Mouse (Mus musculus): ENCODE measurements around the gene Cga. TPM values are rescaled to one million over a fixed set of nuclear protein-coding genes. Genes with fewer than 3 reads are reported as not detected.

Cga gene
- not detected for total RNA-seq (2021)

DNA sequence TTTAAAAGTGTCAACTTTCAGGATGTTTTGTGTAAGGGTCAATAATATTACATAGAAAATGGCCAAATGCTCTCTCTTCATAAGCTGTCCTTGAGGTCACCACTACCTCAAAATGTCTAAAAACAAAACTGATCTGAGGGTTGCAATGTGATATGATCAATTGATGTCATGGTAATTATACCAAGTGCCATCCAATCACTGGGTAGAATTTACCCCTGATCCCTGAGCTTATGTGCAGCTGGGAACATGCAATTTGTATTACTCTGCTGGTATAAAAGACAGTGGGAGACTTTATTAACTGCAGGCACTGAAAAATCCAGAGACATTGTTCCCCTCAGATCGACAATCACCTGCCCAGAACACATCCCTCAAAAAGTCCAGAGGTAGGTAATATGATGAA, at the start of gene Cga:
TSS of gene Cga (plus strand) at position 301 of the 400 bp plus-strand sequence.
- no peak for DNase-seq

GRCm38 (mm10) chr4:34843839-34844238, 49.7 kb upstream of the Cga start:
- DNase-seq, result no peak

DNA sequence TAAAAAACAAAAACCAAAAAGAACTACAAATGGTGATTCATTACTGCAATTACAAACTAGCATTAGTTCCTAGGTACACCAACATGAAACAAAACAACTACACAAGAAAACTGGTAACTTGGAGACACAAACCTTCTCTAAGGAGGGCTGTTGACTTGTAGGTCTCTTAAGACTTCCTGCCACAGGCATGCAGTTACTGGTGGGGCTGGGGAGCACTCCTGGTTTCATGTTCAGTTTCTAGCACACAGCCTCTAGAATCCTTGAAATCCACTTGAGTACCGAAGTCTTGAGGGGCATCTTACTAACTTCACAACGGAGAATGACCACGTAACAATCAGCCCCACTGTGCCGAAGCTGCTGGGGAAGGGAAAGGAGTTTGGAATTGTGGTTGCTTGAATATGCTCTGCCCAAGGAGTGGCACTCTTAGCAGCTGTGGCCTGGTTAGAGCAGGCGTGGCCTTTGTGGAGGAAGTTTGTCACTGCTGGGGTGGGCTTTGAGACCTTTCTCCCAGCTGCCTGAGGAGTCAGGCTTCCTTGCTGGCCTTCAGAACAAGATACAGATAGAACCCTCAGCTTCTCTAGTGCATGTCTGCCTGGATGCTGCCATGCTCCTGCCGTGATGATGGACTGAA, 45.8 kb upstream of the Cga start:
- no peak for DNase-seq

DNA sequence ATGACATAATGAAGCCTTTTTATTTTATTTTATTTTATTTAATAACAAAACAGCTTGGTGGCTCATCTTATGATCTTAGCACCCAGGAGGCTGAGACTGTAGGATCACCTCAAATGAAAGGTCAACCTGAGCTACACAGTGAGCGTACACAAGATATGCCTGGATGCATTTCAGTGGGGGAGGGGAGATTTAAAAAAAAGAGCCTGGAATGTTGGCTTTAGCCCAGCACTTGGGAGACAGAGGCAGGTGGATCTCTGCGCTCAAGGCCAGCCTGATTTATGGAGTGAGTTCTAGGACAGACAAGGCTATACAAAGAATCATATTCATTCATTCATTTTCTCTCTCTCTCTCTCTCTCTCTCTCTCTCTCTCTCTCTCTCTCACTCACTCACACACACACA, 43.4 kb upstream of the Cga start:
- DNase-seq, result no peak

DNA sequence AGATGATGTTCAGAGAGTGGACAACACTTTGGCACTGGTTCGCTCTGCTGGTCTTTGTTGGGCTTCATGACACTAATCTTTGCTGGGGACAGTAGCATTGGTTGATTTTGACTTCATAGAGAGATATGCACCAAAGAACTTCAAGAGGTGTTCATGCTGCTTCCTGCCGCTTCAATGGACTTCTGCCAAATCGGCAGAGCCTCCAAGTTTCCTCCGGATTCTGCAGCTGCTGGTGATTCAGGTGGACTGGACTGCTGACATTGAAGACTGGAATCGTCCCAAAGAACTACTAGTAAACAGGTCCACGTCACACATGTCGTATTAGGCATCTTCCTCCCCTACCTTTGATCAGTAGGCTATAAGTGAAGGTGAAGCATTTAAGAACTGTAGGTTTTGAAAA, 41.5 kb upstream of the Cga start:
- DNase-seq, result no peak

GRCm38 (mm10) chr4:34855966-34856365, 37.6 kb upstream of the Cga start:
- no peak for DNase-seq

GRCm38 (mm10) chr4:34858903-34859302, 34.7 kb upstream of the Cga start:
- DNase-seq, result no peak

- no peak for DNase-seq
Measured at GRCm38 (mm10) chr4:34859416-34859815, 34.2 kb upstream of the Cga start.

DNA sequence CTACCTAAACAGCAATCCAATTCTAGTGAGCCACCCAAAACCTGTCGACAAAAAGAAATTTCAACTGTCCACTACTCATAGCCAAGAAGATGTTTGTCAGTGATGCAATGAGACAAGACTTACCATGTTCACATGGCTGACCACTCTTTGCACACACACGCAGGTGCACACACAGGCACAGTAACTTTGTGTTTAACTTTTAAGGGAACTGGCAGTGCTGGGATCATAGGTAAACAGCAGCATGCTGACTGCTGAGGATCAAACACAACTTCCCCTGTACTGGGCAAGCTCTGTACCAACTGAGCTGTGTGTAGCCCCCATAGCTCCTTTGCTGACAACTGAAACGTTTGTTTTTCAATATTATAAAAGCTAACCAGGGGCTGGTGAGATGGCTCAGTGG, 32.1 kb upstream of the Cga start:
- DNase-seq, result no peak

GRCm38 (mm10) chr4:34869813-34870212, 23.8 kb upstream of the Cga start:
- DNase-seq, result no peak

DNA sequence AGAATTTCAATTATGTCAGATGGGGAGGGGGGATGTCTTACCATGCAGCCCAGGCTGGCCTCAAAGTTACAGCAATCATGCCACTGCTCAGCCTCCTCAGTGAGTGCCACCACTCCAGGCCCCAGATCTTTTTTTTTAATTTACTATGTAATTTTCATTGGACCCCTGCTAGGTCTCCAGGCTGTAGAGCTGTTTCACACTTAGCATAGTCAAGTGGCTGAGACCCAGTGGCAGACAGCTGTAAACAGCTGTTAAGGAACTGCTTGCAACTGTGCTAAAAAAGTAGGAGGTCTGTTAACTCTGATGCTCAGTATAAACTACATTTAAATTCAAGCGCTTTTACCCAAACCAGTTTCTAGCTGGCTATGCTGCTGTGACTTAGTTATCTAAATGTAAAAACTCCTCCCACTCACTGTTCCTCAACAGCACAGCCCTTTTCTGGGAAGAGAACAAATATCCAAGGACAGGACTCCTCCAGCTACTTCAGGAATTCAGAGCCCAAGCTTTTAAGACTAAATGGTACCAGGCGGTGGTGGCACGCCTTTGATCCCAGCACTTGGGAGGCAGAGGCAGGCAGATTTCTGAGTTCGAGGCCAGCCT, 20.6 kb upstream of the Cga start:
- peak; percentile 29 for DNase-seq

DNA sequence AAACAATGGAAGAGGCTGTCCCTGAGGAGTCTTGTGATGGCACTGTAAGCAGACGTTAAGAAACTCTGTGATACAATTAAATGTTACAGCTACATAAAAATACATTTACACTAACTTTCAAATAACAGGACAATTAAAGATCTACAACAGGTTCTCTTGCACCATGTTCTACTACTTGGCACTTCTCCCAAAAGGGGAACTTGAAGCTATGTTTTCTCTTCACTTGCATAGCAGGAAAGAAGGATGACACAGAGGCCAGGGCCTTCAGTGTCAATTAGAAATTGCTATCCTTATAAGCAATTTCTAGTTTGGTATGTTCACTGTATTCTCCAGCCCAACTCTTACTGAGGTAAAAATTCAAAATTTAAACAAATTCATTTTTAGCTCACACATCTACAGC, 19.3 kb upstream of the Cga start:
- no peak for DNase-seq

- DNase-seq, result no peak
Measured at GRCm38 (mm10) chr4:34880921-34881650, 12.5 kb upstream of the Cga start.

DNA sequence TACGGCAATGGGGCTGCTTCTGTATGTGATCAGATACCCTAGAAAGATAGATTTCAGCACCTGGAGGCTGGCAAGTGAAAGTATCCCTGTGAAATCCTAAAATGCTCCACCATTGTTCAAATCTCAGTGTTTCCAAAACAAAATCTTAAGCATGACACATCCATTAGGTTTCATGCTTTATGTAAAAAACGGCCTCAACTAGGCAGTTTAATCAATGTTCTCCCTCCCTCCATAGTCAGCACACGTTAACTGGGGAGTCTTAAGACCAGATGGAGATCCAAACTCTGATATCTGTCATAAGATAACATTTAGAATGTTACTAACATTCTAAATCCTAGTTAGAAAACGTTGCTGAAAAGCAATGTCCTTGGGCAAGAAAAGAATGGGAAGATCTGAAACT, 11.7 kb upstream of the Cga start:
- DNase-seq, result no peak

- DNase-seq, result peak; percentile 67
Measured at GRCm38 (mm10) chr4:34882291-34882769, 11.2 kb upstream of the Cga start.

DNA sequence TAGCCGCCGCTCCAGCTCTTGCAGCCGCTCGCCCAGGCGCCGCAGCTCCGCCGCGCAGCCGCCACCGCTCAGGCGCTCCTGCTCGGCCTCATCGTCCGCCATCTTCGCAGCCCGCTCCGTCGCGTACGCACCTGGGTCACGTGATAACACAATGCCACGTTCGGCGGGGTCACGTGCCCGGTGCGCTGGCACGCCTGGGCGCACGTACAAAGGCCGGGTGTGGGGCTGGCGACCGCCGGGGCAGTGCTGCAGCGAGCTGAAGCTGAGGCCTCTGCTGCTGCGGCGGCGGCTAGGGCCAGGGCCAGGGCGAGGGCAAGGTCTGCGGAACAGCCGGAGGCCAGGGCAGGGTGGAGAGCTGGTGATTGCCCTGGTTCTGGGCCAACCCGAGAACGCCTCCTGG, 10.8 kb upstream of the Cga start, which contains the start of gene Zfp292:
TSS of gene Zfp292 (minus strand) at position 143 of the 400 bp plus-strand sequence.
- peak; percentile 94 for DNase-seq

DNA sequence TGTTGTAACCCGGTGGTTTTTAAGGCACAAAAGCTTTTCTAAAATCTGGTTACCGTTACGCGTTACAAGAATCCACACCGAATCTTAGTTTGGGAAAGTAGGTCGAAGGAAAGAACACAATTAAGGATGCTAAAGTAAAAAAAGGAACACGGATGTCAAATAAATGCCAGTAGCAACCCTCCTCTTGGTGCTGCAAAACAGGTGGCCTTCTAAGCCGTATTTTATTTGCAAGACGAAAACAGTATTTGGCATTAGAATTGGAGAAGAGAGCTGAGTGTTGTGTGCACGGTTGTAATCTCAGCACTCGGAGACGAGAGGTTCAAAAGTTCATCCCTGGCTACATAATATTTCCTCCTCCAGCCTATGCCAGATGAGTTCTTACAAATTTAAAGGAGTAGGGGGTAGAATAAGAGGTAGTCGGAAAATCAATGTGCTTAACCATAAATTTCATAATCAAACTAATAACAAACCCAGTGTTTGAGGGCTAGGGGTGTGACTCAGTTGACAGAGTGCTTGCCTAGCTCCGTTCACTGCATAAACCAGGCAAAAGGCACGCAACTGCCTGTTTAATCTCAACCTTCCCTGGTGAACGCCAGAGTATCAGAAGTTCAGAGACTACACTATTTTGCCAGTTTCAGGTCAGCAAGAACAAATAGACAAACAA, 10.1 kb upstream of the Cga start:
- DNase-seq, result no peak

DNA sequence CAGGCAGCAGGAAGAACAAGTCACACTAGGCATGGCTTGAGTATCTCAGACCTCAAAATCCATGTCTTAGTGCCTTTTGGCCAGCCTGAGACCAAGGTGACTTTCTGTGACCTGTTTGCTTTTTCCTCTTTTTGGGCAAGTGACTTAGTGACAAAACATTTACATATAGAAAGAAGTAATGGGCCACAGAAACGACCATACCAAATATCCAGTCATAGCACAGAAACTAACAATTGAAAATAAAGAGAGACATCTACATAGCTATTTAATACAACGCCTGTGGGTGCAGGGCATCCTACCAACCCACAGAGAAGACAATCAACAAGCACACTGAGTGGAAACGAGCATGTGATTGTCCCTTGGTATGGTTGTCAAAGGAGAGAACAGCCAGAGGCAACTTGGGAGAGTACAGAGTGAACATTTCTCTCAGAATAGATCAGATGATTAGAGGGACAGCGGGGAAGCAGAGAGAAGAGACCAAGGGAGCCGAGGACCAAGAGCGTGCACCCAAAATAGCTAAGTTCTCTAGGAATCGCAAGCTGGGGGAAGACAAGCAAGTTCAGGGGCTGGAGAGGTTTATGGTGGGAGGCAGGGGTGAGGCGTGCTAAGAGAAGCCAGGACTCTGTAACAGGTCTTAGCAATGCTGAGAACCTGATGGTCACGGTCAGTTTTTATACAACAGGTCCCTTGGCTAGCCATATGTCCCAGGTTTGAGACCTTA, 7.8 kb upstream of the Cga start:
- DNase-seq, result no peak

- DNase-seq, result peak; percentile 83
Measured at GRCm38 (mm10) chr4:34886490-34887111, 7.0 kb upstream of the Cga start.

- DNase-seq, result no peak
Measured at GRCm38 (mm10) chr4:34887295-34887694, 6.3 kb upstream of the Cga start.

GRCm38 (mm10) chr4:34889101-34889811, 4.3 kb upstream of the Cga start:
- no peak for DNase-seq

All from heart, postnatal 4 days (tissue).